Mouse (Mus musculus) granulocyte monocyte progenitor cell, adult 5-6 weeks (primary cell): Measurements from ENCODE around the gene Zfp280b. TPM values are rescaled to one million over a fixed set of nuclear protein-coding genes. Genes with fewer than 3 reads are reported as not detected.
"Not testable (repeated sequence)": the region's sequence is repeated elsewhere in the genome, so short reads cannot be mapped to it uniquely, and the experiment has no call there.

Experiments used
- ATAC-seq: replicated peaks from 2 replicates; pipeline ENCODE4 v1.8.0; 2016; ENCODE audit warnings: mild to moderate bottlenecking, moderate TSS enrichment, inconsistent platforms; ENCODE audit not compliant: poor library complexity, severe bottlenecking
- total RNA-seq, 2 experiments: library from RNA; stranded (forward) in 1 of 2; stranded (reverse) in 1 of 2; fragments of 200-712, 200-1000 nt in 1 of 2; fragments of >200 nt in 1 of 2; fragmentation: Nextera tagmentation in 1 of 2; gene quantifications; 2 replicates each; pipeline ENCODE4 v1.2.3; 2014 to 2017

Zfp280b gene
- total RNA-seq, 2 experiments from 2014 or later: 5.7 to 22.6 TPM

DNA sequence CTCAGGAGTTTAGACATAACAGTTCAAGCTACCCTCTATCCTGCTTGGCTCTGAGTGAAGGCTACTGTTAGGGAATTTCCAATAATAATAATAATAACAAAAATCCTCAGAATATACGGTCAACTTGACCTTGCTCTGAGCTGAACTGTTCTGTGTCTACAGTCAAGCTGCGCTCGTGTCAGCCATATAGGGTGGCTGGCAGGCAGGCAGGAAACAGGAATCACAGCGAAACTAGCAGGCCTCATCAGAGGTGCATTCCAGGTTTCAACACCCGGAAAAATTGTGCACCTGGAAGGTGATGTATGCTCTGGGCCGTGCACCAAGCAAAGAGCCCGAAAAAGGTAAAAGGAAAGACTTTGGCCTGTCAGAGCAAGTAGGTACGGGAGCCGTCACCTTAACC is 4.1 kb upstream of the Zfp280b start:
- no peak for ATAC-seq

- no peak for ATAC-seq
Observed at GRCm38 (mm10) chr10:76029276-76029675, 3.2 kb upstream of the Zfp280b start.

GRCm38 (mm10) chr10:76030496-76030895 is 2.0 kb upstream of the Zfp280b start:
- no peak for ATAC-seq

DNA sequence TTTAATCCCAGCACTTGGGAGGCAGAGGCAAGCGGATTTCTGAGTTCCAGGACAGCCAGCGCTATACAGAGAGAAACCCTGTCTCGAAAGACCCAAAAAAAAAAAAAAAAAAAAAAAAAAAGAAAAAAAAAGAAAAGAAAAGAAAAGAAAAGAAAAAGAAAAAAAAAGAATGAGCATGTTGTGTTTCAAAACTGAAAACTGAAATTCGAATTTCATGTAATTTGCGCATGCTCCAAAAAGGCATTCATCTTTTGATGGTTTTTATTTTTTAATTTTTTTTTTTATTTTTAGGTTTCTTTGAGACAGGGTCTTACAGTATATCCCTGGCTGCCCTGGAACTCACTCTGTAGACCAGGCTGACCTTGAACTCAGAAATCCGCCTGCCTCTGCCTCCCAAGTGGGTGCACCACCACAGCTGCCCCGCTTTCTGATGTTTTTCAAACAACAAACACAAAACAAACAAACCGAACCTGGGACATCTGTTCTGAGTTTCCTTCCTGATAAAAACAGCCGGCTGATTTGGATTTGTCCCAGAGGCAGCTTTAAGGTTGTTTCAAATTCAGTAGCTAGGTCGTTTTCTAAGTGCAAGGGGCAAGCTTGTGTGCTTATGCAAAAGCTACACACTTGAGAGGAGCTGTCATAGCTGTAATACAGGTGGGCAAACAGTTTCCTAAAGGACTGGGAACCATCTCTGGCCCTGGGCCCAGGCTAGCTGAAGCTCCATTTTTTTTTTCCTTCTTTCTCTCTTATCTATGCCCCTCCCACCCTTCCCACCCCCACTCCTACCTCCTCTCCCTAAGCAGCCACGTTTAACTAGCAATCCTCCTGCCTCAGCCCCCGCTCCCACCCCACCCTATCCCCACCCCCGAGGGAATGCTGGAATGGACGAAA is 694 bp upstream of the Zfp280b start:
- no peak for ATAC-seq

- ATAC-seq: no peak
Observed at GRCm38 (mm10) chr10:76033119-76033455, 637 bp downstream of the Zfp280b start.

GRCm38 (mm10) chr10:76034001-76034600 is 1.7 kb downstream of the Zfp280b start:
- no peak for ATAC-seq

DNA sequence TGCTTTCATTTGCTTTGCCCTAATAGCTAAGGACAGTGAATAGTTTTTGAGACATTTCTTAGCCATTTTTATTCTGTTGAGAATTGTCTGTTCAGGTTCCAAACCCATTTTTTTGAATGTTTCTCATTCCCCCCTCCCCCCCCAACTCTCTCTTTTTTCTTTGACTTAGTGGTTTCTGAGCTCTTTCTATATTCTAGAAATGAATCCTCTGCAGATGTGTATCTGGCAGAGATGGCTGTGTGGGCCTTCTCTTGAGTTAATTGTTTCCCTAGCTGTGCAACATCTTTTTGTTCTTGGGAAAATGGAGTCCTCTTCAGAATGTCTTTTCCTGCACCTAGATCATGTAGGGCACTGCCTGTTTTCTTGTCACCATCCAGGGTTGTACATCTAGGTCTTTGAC is 2.8 kb downstream of the Zfp280b start:
- ATAC-seq: no peak

DNA sequence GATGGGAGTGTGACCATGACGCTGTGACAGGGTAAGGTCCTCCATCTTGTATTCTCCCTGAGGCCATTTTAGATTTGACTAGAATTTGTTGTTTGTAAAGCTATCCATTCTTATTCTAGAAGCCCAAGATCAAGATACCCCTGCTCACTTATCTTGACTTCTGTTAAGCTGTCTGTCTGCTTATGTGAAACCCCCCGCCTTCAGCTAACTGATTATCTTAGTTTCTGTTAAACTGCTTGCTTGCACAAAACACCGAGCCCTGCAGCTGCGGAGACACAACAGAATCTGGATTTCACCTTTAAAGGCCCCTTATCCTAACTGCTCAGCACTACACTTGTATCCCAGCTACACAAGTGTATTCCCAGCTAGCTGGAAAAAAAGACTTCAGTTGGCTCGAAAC is 4.5 kb downstream of the Zfp280b start:
- no peak for ATAC-seq

DNA sequence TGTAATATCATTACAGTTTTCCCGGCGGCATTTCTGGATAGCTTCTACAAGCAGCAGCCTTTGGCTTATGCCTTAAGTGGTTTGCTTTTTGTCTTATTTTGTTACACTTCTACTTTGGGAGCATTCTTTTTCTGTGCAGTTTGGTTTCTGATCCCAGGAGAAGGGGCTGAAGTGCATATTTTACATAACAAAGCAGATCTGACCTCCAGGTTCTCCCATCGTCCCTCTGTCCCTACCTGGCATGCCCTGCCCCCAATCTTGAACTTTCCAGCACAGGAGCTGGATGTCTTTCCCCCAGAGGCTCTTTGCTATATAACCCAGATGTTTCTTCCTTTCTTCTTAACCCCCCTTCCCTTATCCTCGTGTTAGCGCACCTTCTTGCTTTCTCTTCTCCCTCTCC is 12.9 kb downstream of the Zfp280b start:
- ATAC-seq: no peak

GRCm38 (mm10) chr10:76046754-76047153 is 14.3 kb downstream of the Zfp280b start:
- no peak for ATAC-seq

- no peak for ATAC-seq
Observed at GRCm38 (mm10) chr10:76047182-76047869, 14.9 kb downstream of the Zfp280b start.

DNA sequence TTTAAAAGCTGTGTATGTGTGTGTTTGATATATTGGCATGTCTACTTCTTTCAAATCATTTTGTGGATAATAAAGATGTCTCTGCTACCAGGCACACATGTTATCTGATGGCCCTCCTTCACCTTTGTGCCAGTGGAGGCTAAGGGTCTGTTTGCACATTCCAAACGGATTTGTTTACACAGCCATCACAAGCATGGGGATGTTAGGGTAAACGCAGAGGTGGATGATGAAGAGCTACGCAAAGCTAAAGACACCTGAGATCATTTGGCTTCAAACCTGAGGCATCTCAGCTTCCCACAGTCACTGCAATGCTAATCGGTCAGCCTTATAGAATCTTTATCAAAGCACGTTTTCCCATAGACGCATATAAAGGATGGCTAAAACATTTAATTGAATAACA is 16.5 kb downstream of the Zfp280b start:
- no peak for ATAC-seq

DNA sequence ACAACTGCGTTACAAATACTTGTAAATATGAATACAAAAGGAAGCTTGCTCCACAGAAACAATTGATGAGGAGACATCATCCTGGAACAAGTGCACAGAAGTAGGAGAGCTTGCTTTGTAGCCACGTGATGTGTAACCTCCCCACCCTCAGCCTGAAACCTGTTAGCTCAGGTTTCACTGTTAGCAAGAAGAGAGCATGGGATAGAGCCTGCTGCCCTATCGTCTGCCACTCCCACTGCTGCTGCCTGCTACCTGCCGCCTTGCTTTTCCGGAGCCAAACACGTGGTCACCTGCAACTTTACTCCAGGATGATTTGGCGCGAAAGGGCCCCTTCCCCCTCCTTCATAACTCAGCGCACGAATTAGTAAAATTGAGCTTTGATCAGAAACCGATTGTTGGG is 19.4 kb downstream of the Zfp280b start:
- no peak for ATAC-seq

- no peak for ATAC-seq
Observed at GRCm38 (mm10) chr10:76062439-76062838, 30.0 kb downstream of the Zfp280b start.

GRCm38 (mm10) chr10:76067674-76068613 is 35.5 kb downstream of the Zfp280b start:
- ATAC-seq: no peak

DNA sequence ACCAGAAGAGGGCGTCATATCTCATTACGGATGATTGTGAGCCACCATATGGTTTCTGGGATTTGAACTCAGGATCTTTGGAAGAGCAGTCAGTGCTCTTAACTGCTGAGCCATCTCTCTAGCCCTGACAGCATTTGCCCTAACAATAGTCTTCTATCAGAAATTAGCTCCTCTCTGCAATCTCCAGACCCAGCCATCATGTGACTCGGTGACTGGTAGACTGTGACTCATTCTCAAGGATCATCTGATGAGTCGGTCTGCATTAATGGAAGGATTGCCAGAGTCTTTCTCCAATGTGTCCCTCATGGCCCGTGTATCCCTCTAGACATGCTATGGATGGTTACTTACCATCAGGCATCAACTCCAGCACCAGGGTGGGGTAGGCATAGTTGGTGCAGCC is 39.6 kb downstream of the Zfp280b start:
- not testable (repeated sequence) for ATAC-seq

- not testable (repeated sequence) for ATAC-seq
Observed at GRCm38 (mm10) chr10:76077008-76077407, 44.6 kb downstream of the Zfp280b start.
